Comparison of ENCODE assay signal across 22 mouse cellular contexts in the genomic region with DNA sequence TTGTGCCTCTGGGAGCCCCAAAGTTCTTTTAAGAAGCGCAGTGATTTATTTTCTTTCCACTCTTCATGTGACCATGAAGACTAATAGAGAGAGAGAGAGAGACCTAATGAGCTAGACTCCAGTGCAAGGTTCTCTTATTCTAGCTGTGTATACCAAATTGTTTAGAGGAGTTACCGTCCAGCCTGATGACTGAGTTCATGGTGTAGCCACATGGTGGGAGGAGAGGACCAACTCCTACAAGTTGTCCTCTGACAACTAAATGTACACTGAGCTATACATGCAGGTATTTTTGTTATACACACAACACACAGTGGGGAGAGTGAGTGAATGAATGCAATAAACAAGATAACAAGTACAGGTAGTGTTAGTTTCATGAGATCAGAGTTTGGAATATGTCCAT. TPM values are rescaled to one million over a fixed set of nuclear protein-coding genes. Genes with fewer than 3 reads are reported as not detected.
"Had no signal": no experiment of that assay in that cellular context is flagged by ENCODE, and none has a peak within 500 bp of the region (broad histone marks: within the 10 kb centered on the region; RNA-seq: fewer than 3 reads in every experiment).

No protein-coding gene starts in this region.

- H3K4me2 ChIP-seq: lung, embryonic 15.5 days; midbrain, embryonic 13.5 days; midbrain, embryonic 15.5 days; neural tube, embryonic 13.5 days; neural tube, embryonic 15.5 days had no signal

- H3K27me3 ChIP-seq: lung, embryonic 15.5 days; megakaryocyte, embryonic 14.5 days; midbrain, embryonic 13.5 days; midbrain, embryonic 15.5 days; neural tube, embryonic 13.5 days; neural tube, embryonic 15.5 days had no signal

- ATAC-seq: midbrain, embryonic 13.5 days; midbrain, embryonic 15.5 days had no signal

- H3K4me3 ChIP-seq: lung, embryonic 15.5 days; megakaryocyte, embryonic 14.5 days; midbrain, embryonic 13.5 days; midbrain, embryonic 15.5 days; myocyte; neural tube, embryonic 13.5 days; neural tube, embryonic 15.5 days had no signal

- H3K27ac ChIP-seq: liver, embryonic 14.5 days; lung, embryonic 15.5 days; macrophage; midbrain, embryonic 13.5 days; midbrain, embryonic 15.5 days; neural tube, embryonic 13.5 days; neural tube, embryonic 15.5 days had no signal

- H3K9me3 ChIP-seq: lung, embryonic 15.5 days; megakaryocyte, embryonic 14.5 days; midbrain, embryonic 13.5 days; midbrain, embryonic 15.5 days; neural tube, embryonic 13.5 days; neural tube, embryonic 15.5 days had no signal

- DNase-seq: liver; lung, adult 2 months; lung, postnatal 14 days; lung, postnatal 36 days; retina, postnatal 1 day; right cerebral cortex, adult 18-20 months; right cerebral cortex, postnatal 25 days; right cerebral cortex, postnatal 4 days; spleen, adult 18-20 months; thymus, adult 18-20 months; thymus, postnatal 14 days; thymus, postnatal 36 days had no signal

- H3K9ac ChIP-seq: liver, embryonic 14.5 days; lung, embryonic 15.5 days; midbrain, embryonic 13.5 days; midbrain, embryonic 15.5 days; neural tube, embryonic 13.5 days; neural tube, embryonic 15.5 days had no signal

- H3K36me3 ChIP-seq: lung, embryonic 15.5 days; midbrain, embryonic 13.5 days; midbrain, embryonic 15.5 days; neural tube, embryonic 13.5 days; neural tube, embryonic 15.5 days had no signal

- H3K4me1 ChIP-seq: megakaryocyte, embryonic 14.5 days; midbrain, embryonic 13.5 days; midbrain, embryonic 15.5 days; neural tube, embryonic 13.5 days; neural tube, embryonic 15.5 days had no signal

RNA-seq across cellular contexts. Expression of a gene that starts 9.2 kb away (rescaled TPM):
- total RNA-seq: megakaryocyte progenitor cell, adult 5-6 weeks had no signal
